Mouse (Mus musculus) liver, adult 2 months (tissue): ENCODE measurements around the gene S1pr1. TPM values are rescaled to one million over a fixed set of nuclear protein-coding genes. Genes with fewer than 3 reads are reported as not detected.

Experiments
- DNase-seq: peaks from one replicate; pipeline ENCODE4 v3.0.0-alpha.2; 2011; ENCODE audit warnings: low read depth, low spot score; ENCODE audit errors: extremely low read depth
- H3K27ac ChIP-seq: fragments of 200-500 bp; replicated peaks from 2 replicates; pipeline ENCODE4 v1.5.1; 2012; ENCODE audit warnings: low read depth, mild to moderate bottlenecking, control low read depth, inconsistent platforms, low read length; ENCODE audit not compliant: insufficient read depth
- H3K27me3 ChIP-seq: fragments of 200-500 bp; 2 replicates; pipeline ENCODE4 v1.6.1; 2012; ENCODE audit warnings: mild to moderate bottlenecking, moderate library complexity, low read length, inconsistent platforms; ENCODE audit not compliant: control insufficient read depth, insufficient read depth
- H3K36me3 ChIP-seq: fragments of 200-500 bp; 2 replicates; pipeline ENCODE4 v1.6.1; 2012; ENCODE audit warnings: low read length, inconsistent platforms; ENCODE audit not compliant: control insufficient read depth, insufficient read depth
- H3K4me1 ChIP-seq: fragments of 200-500 bp; 2 replicates; pipeline ENCODE4 v1.6.1; 2011; ENCODE audit warnings: low read length; ENCODE audit not compliant: control insufficient read depth, insufficient read depth
- H3K4me3 ChIP-seq: fragments of 200-500 bp; 2 replicates; pipeline ENCODE4 v1.5.1; 2011; ENCODE audit warnings: low read depth, mild to moderate bottlenecking, control low read depth, low read length, moderate library complexity; ENCODE audit not compliant: insufficient read depth
- H3K79me2 ChIP-seq: fragments of 200-500 bp; 2 replicates; pipeline ENCODE4 v1.6.1; 2012; ENCODE audit warnings: inconsistent platforms, mild to moderate bottlenecking, low read length, moderate library complexity; ENCODE audit not compliant: control insufficient read depth, insufficient read depth
- H3K9ac ChIP-seq: fragments of 200-500 bp; 2 replicates; pipeline ENCODE4 v1.6.1; 2012; ENCODE audit warnings: low read depth, mild to moderate bottlenecking, control low read depth, inconsistent platforms, low read length
- CTCF ChIP-seq: fragments of 200-500 bp; IDR thresholded peaks from 2 replicates; pipeline ENCODE4 v1.5.1; 2011; ENCODE audit warnings: low read depth, low read length, control low read depth
- POLR2A ChIP-seq: fragments of 200-500 bp; IDR thresholded peaks from 2 replicates; pipeline ENCODE4 v1.6.1; 2011; ENCODE audit warnings: low read length, control low read depth; ENCODE audit not compliant: insufficient read depth; ENCODE audit errors: extremely low read depth
- WGBS: fragments of 180-500 bp; shearing (Covaris S2); methylation state at CpG from one replicate; pipeline ENCODE4 v1.1.7; 2018; 5-methylcytosine and 5-hydroxymethylcytosine counted together
- polyA plus RNA-seq: library from polyadenylated mRNA; depleted of rRNA; stranded (reverse); fragments of >200 nt; gene quantifications from 2 replicates; pipeline ENCODE4 v1.2.3, GENCODE M21; 2012
- total RNA-seq: library from RNA; depleted of rRNA; stranded (reverse); fragments of >200 nt; gene quantifications from 2 replicates; pipeline ENCODE4 v1.2.3, GENCODE M21; 2014

S1pr1 gene
- total and polyA plus RNA-seq, 2 experiments: 21.5 to 95.7 TPM

GRCm38 (mm10) chr3:115681184-115681583 is 33.7 kb downstream of the S1pr1 start:
- TF ChIP-seq CTCF (no peak), POLR2A (no peak)
- H3K4me3 ChIP-seq: no peak overlapping the region
- H3K36me3 ChIP-seq: no peaks in the 10 kb centered on the region
- 95% methylated on average over 1 of the region's 1 CpGs for WGBS
- no peak for DNase-seq
- H3K27me3 ChIP-seq: no peaks in the 10 kb centered on the region
- no peaks in the 10 kb centered on the region for H3K79me2 ChIP-seq
- H3K4me1 ChIP-seq: peaks cover 3% of the 10 kb centered on the region; the same call in 1 of the 2 replicates
- H3K27ac ChIP-seq: no peak overlapping the region
- H3K9ac ChIP-seq: no peak overlapping the region

DNA sequence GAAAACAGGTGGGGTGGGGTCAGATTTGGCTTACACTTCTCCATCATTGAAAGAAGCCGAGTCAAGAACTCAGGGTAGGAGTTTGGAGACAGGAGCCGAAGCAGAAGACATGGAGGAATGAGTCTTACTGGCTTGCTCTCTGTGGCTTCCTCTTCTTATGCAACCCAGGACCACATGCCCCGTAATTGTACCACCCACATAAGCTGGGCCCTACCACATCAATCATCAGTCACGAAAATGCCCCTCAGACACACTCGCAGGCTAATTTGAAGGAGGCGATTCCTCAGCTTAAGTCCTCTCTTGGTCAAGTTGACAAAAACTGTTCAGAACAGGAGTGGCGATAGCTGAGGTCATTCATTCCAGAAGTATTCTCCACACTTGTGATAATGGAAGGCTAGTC is 35.9 kb downstream of the S1pr1 start:
- WGBS: 89% methylated on average over 7 of the region's 7 CpGs
- no peaks in the 10 kb centered on the region for H3K27me3 ChIP-seq
- no peak overlapping the region for H3K9ac ChIP-seq
- H3K4me1 ChIP-seq: peaks cover 3% of the 10 kb centered on the region; the same call in 1 of the 2 replicates
- no peak overlapping the region for H3K27ac ChIP-seq
- H3K79me2 ChIP-seq: no peaks in the 10 kb centered on the region
- H3K36me3 ChIP-seq: no peaks in the 10 kb centered on the region
- DNase-seq: no peak
- no peak overlapping the region for H3K4me3 ChIP-seq
- TF ChIP-seq POLR2A: no peak
- no peak for TF ChIP-seq CTCF

GRCm38 (mm10) chr3:115675546-115676535 is 39.0 kb downstream of the S1pr1 start:
- WGBS: 85% methylated on average over 6 of the region's 6 CpGs
- H3K4me3 ChIP-seq: no peak overlapping the region
- no peak overlapping the region for H3K27ac ChIP-seq
- H3K36me3 ChIP-seq: no peaks in the 10 kb centered on the region
- H3K79me2 ChIP-seq: no peaks in the 10 kb centered on the region
- H3K9ac ChIP-seq: no peak overlapping the region
- TF ChIP-seq CTCF: no peak
- TF ChIP-seq POLR2A: no peak
- DNase-seq: no peak
- no peaks in the 10 kb centered on the region for H3K4me1 ChIP-seq
- H3K27me3 ChIP-seq: no peaks in the 10 kb centered on the region

- 77% methylated on average over 5 of the region's 5 CpGs for WGBS
- TF ChIP-seq CTCF (no peak), POLR2A (no peak)
- Histone ChIP-seq H3K79me2 (no peaks in the 10 kb centered on the region), H3K4me3 (no peak overlapping the region), H3K4me1 (no peaks in the 10 kb centered on the region), H3K27me3 (no peaks in the 10 kb centered on the region), H3K27ac (no peak overlapping the region), H3K9ac (no peak overlapping the region), H3K36me3 (no peaks in the 10 kb centered on the region)
- DNase-seq: no peak
Measured at GRCm38 (mm10) chr3:115674665-115675064, 40.2 kb downstream of the S1pr1 start.

- H3K36me3 ChIP-seq: no peaks in the 10 kb centered on the region
- no peak overlapping the region for H3K9ac ChIP-seq
- 30% methylated on average over 13 of the region's 13 CpGs for WGBS
- H3K4me3 ChIP-seq: no peak overlapping the region
- H3K79me2 ChIP-seq: no peaks in the 10 kb centered on the region
- H3K27me3 ChIP-seq: no peaks in the 10 kb centered on the region
- TF ChIP-seq POLR2A (no peak), CTCF (no peak)
- H3K4me1 ChIP-seq: no peaks in the 10 kb centered on the region
- DNase-seq: no peak
- no peak overlapping the region for H3K27ac ChIP-seq
Measured at GRCm38 (mm10) chr3:115673663-115674157, 41.2 kb downstream of the S1pr1 start.

GRCm38 (mm10) chr3:115672965-115673662 is 41.8 kb downstream of the S1pr1 start:
- no peaks in the 10 kb centered on the region for H3K36me3 ChIP-seq
- TF ChIP-seq POLR2A (no peak), CTCF (no peak)
- no peak for DNase-seq
- no peaks in the 10 kb centered on the region for H3K27me3 ChIP-seq
- H3K4me3 ChIP-seq: no peak overlapping the region
- no peak overlapping the region for H3K9ac ChIP-seq
- 39% methylated on average over 9 of the region's 9 CpGs for WGBS
- H3K79me2 ChIP-seq: no peaks in the 10 kb centered on the region
- H3K27ac ChIP-seq: no peak overlapping the region
- H3K4me1 ChIP-seq: no peaks in the 10 kb centered on the region
